ENCODE assay signal across 8 mouse cellular contexts in the genomic region with DNA sequence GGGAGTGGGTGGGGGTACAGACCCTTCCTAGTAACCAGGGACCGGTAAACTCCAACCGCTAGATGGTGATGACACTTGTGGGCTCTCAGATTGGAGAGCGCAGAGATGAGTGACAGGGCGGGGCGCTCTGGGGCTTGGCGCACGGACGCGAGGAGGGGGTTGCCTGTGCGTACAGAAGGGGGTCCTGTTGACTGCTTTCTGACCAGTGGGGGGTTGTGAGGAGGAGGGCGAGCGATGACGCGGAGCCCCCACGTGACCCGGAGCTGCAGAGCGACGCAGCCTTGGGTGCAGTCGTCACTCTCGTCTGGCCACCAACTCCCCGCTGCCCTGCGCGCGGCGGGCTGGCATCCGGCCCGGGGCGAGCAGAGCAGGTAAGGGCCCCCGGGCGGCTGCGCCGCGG. TPM values are rescaled to one million over a fixed set of nuclear protein-coding genes. Genes with fewer than 3 reads are reported as not detected.
DNase-seq lines count a peak whose midpoint lies in the region; ATAC-seq and TF ChIP-seq lines count a peak whose summit lies in the region.

A gene (plus strand): TSS at position 253 of the 400 bp plus-strand sequence.

- H3K4me3 ChIP-seq in bone marrow macrophage, adult 2 months (ENCODE audit: insufficient read depth, low read length), result 0 out of 2 replicates have a peak within 1 kb of the TSS, but pooled peaks have one; percentile 20
- H3K4me3 ChIP-seq in embryonic fibroblast, embryonic 13.5 days (ENCODE audit: insufficient read depth, low read length), result peak within 1 kb of the TSS; percentile 67
- peak within 1 kb of the TSS; percentile 67 for H3K4me3 ChIP-seq in heart, embryonic 12.5 days
- H3K4me3 ChIP-seq in kidney, embryonic 14.5 days (ENCODE audit: low read length), result peak within 1 kb of the TSS; percentile 53
- peak within 1 kb of the TSS; percentile 56 for H3K4me3 ChIP-seq in limb, embryonic 13.5 days
- peak within 1 kb of the TSS; percentile 52 for H3K4me3 ChIP-seq in midbrain, embryonic 14.5 days (replicated peaks; ENCODE audit: low read depth, low read length)

- no peak for TF ChIP-seq POLR2A in bone marrow macrophage, adult 2 months (IDR thresholded peaks at IDR 0.05; ENCODE audit: borderline replicate concordance, low read depth, low read length)
- peak; percentile 59 for TF ChIP-seq POLR2A in embryonic fibroblast, embryonic 13.5 days (IDR thresholded peaks at IDR 0.05; ENCODE audit: low read depth, low read length)

- 10% methylated on average over 32 of the region's 33 CpGs for WGBS in heart, embryonic 12.5 days
- WGBS in kidney, embryonic 14.5 days, result 25% methylated on average over 33 of the region's 33 CpGs
- 19% methylated on average over 33 of the region's 33 CpGs for WGBS in limb, embryonic 13.5 days
- WGBS in midbrain, embryonic 14.5 days, result 17% methylated on average over 33 of the region's 33 CpGs

- H3K4me1 ChIP-seq in bone marrow macrophage, adult 2 months (ENCODE audit: control insufficient read depth, insufficient read depth, low read length), result no peaks in the 10 kb centered on the region
- H3K4me1 ChIP-seq in embryonic fibroblast, embryonic 13.5 days (ENCODE audit: control insufficient read depth, insufficient read depth, low read length), result no peaks in the 10 kb centered on the region
- H3K4me1 ChIP-seq in heart, embryonic 12.5 days (replicated peaks), result peaks cover 9% of the 10 kb centered on the region; the same call in 1 of the 2 replicates
- H3K4me1 ChIP-seq in kidney, embryonic 14.5 days (ENCODE audit: control insufficient read depth, insufficient read depth, low read length), result peaks cover 3% of the 10 kb centered on the region; the same call in 1 of the 2 replicates
- H3K4me1 ChIP-seq in limb, embryonic 13.5 days, result peaks cover 7% of the 10 kb centered on the region
- 0 out of 2 replicates have a peak, but pooled peaks cover 4% of the 10 kb centered on the region for H3K4me1 ChIP-seq in midbrain, embryonic 14.5 days (ENCODE audit: control insufficient read depth, insufficient read depth, low read length)

- H3K4me2 ChIP-seq in heart, embryonic 12.5 days, result peak within 1 kb of the TSS; percentile 65
- H3K4me2 ChIP-seq in kidney, embryonic 14.5 days (replicated peaks; ENCODE audit: low read depth, low read length), result peak within 1 kb of the TSS; percentile 40
- H3K4me2 ChIP-seq in limb, embryonic 13.5 days (replicated peaks), result peak within 1 kb of the TSS; percentile 63
- H3K4me2 ChIP-seq in midbrain, embryonic 14.5 days (ENCODE audit: low read length), result peak within 1 kb of the TSS; percentile 63

- ATAC-seq in CD4-positive, CD25-positive, alpha-beta regulatory T cell, adult 4 months, result peak; percentile 92
- ATAC-seq in heart, embryonic 12.5 days (ENCODE audit: insufficient number of reproducible peaks, low FRiP score), result peak; percentile 91
- ATAC-seq in kidney, embryonic 14.5 days (ENCODE audit: low FRiP score, low TSS enrichment), result peak; percentile 97
- ATAC-seq in limb, embryonic 13.5 days (ENCODE audit: low FRiP score, low read depth), result peak; percentile 97
- ATAC-seq in midbrain, embryonic 14.5 days (ENCODE audit: low FRiP score, low TSS enrichment), result peak; percentile 96

- H3K9me3 ChIP-seq in heart, embryonic 12.5 days (replicated peaks), result no peaks in the 10 kb centered on the region
- no peaks in the 10 kb centered on the region for H3K9me3 ChIP-seq in kidney, embryonic 14.5 days (ENCODE audit: control insufficient read depth, low read length)
- no peaks in the 10 kb centered on the region for H3K9me3 ChIP-seq in limb, embryonic 13.5 days
- no peaks in the 10 kb centered on the region for H3K9me3 ChIP-seq in midbrain, embryonic 14.5 days (ENCODE audit: control insufficient read depth, low read length)

- no peak within 1 kb of the TSS for H3K27ac ChIP-seq in bone marrow macrophage, adult 2 months (ENCODE audit: insufficient read depth, low read depth, low read length)
- peak within 1 kb of the TSS; percentile 38 for H3K27ac ChIP-seq in embryonic fibroblast, embryonic 13.5 days (ENCODE audit: insufficient read depth, low read length)
- H3K27ac ChIP-seq in heart, embryonic 12.5 days (ENCODE audit: poor library complexity, severe bottlenecking), result peak within 1 kb of the TSS; percentile 95
- peak within 1 kb of the TSS; percentile 83 for H3K27ac ChIP-seq in kidney, embryonic 14.5 days (ENCODE audit: low read depth, low read length)
- peak within 1 kb of the TSS; percentile 87 for H3K27ac ChIP-seq in limb, embryonic 13.5 days
- peak within 1 kb of the TSS; percentile 91 for H3K27ac ChIP-seq in midbrain, embryonic 14.5 days (replicated peaks; ENCODE audit: low read depth, low read length)

- no peak for TF ChIP-seq CTCF in bone marrow macrophage, adult 2 months (IDR thresholded peaks at IDR 0.05; ENCODE audit: low read depth, low read length)
- no peak for TF ChIP-seq CTCF in embryonic fibroblast, embryonic 13.5 days (IDR thresholded peaks at IDR 0.05; ENCODE audit: borderline replicate concordance, insufficient read depth, low read length)

- DNase-seq in midbrain, embryonic 14.5 days, result peak; percentile 92
- peak; percentile 38 for DNase-seq in splenic B cell, adult 2 months (ENCODE audit: low read depth, low spot score)

- peaks cover 29% of the 10 kb centered on the region for H3K36me3 ChIP-seq in heart, embryonic 12.5 days
- H3K36me3 ChIP-seq in kidney, embryonic 14.5 days (ENCODE audit: control insufficient read depth, insufficient read depth, low read length), result peaks cover 22% of the 10 kb centered on the region
- peaks cover 27% of the 10 kb centered on the region for H3K36me3 ChIP-seq in limb, embryonic 13.5 days
- H3K36me3 ChIP-seq in midbrain, embryonic 14.5 days (ENCODE audit: control insufficient read depth, insufficient read depth, low read length), result peaks cover 27% of the 10 kb centered on the region
- no peaks in the 10 kb centered on the region for H3K36me3 ChIP-seq in splenic B cell, adult 2 months (ENCODE audit: control insufficient read depth, insufficient read depth, low read length, poor library complexity, severe bottlenecking)

- H3K27me3 ChIP-seq in heart, embryonic 12.5 days (replicated peaks), result no peaks in the 10 kb centered on the region
- H3K27me3 ChIP-seq in kidney, embryonic 14.5 days (ENCODE audit: control insufficient read depth, insufficient read depth, low read length), result no peaks in the 10 kb centered on the region
- peaks cover 14% of the 10 kb centered on the region; the same call in 1 of the 2 replicates for H3K27me3 ChIP-seq in limb, embryonic 13.5 days
- no peaks in the 10 kb centered on the region for H3K27me3 ChIP-seq in midbrain, embryonic 14.5 days (ENCODE audit: control insufficient read depth, insufficient read depth, low read length)
- H3K27me3 ChIP-seq in splenic B cell, adult 2 months (ENCODE audit: control insufficient read depth, insufficient read depth, low read length, poor library complexity, severe bottlenecking), result no peaks in the 10 kb centered on the region

- H3K9ac ChIP-seq in heart, embryonic 12.5 days, result peak within 1 kb of the TSS; percentile 89
- peak within 1 kb of the TSS; percentile 71 for H3K9ac ChIP-seq in kidney, embryonic 14.5 days (ENCODE audit: low read depth, low read length)
- peak within 1 kb of the TSS; percentile 70 for H3K9ac ChIP-seq in limb, embryonic 13.5 days
- H3K9ac ChIP-seq in midbrain, embryonic 14.5 days (replicated peaks; ENCODE audit: low read length), result peak within 1 kb of the TSS; percentile 62

RNA-seq across cellular contexts. Expression of the gene that starts here (rescaled TPM):
- polyA plus RNA-seq in CD4-positive, CD25-positive, alpha-beta regulatory T cell, adult 4 months (2017; shearing (Covaris generic)), result under 1 TPM; 0.51 to 0.71 TPM
- 0.09 TPM in 1 of 2 replicates, not detected in the other for polyA plus RNA-seq in bone marrow macrophage, adult 2 months (2012; ENCODE audit: insufficient read depth, insufficient read length, missing spikeins)
- 19.0 and 22.5 TPM in 2 replicates for polyA plus RNA-seq in embryonic fibroblast, embryonic 13.5 days (2011; ENCODE audit: insufficient read length, low read depth, missing spikeins)
- 5.0 and 5.4 TPM in 2 replicates for polyA plus RNA-seq in heart, embryonic 12.5 days (2016; fragmentation: Nextera tagmentation; extraction: Ambion mirVana)
- polyA plus RNA-seq in kidney, embryonic 14.5 days (2014; fragmentation: Nextera tagmentation; extraction: Ambion mirVana), result 5.3 and 5.5 TPM in 2 replicates
- polyA plus RNA-seq in limb, embryonic 13.5 days (2015; fragmentation: Nextera tagmentation; extraction: Ambion mirVana), result 7.4 and 8.1 TPM in 2 replicates
- polyA plus RNA-seq in midbrain, embryonic 14.5 days (2014; fragmentation: Nextera tagmentation; extraction: Ambion mirVana), result 7.1 TPM in 2 replicates

Comparison
In these comparisons a context has a peak if more than half of its experiments do, and no peak if none do; other contexts are left out.
1. Peak in ATAC-seq in CD4-positive, CD25-positive, alpha-beta regulatory T cell, adult 4 months; RNA of the gene not detected or under 1 TPM.